Mouse (Mus musculus): ENCODE measurements at regions not wholly inside any gene's neighbourhood (a gene's known extent, or its start where the extent isn't known, plus 50 kb on each side); places are given as distances from the start of the nearest gene placed in this dataset.

- DNase-seq, result peak; percentile 98
These were observed 158.8 kb upstream of the Phyhipl start for GRCm38 (mm10) chr10:70814354-70815131.

GRCm38 (mm10) chr10:70809411-70809810, 153.6 kb upstream of the Phyhipl start:
- DNase-seq, result peak; percentile 24

- DNase-seq, result peak; percentile 56
These were observed 151.1 kb upstream of the Phyhipl start for GRCm38 (mm10) chr10:70806786-70807385.

GRCm38 (mm10) chr10:70800736-70801306, 145.1 kb upstream of the Phyhipl start:
- DNase-seq, result peak; percentile 92

- DNase-seq, result peak; percentile 95
These were observed 144.1 kb upstream of the Phyhipl start for GRCm38 (mm10) chr10:70799906-70800305.

GRCm38 (mm10) chr10:70799191-70799742, 143.5 kb upstream of the Phyhipl start:
- peak; percentile 98 for DNase-seq

- peak; percentile 71 for DNase-seq
These were observed 133.2 kb upstream of the Phyhipl start for GRCm38 (mm10) chr10:70788814-70789452.

GRCm38 (mm10) chr10:70781036-70781435, 125.3 kb upstream of the Phyhipl start:
- peak; percentile 71 for DNase-seq

- DNase-seq, result peak; percentile 4
These were observed 122.8 kb upstream of the Phyhipl start for GRCm38 (mm10) chr10:70778596-70778995.

- peak; percentile 68 for DNase-seq
These were observed 118.8 kb upstream of the Phyhipl start for GRCm38 (mm10) chr10:70774571-70774970.

GRCm38 (mm10) chr10:70774159-70774558, 118.4 kb upstream of the Phyhipl start:
- DNase-seq, result peak; percentile 65

GRCm38 (mm10) chr10:70767461-70767860, 111.7 kb upstream of the Phyhipl start:
- DNase-seq, result peak; percentile 67

GRCm38 (mm10) chr10:70766869-70767268, 111.1 kb upstream of the Phyhipl start:
- peak; percentile 54 for DNase-seq

GRCm38 (mm10) chr10:70766450-70766849, 110.7 kb upstream of the Phyhipl start:
- DNase-seq, result peak; percentile 22

GRCm38 (mm10) chr10:70763206-70763605, 107.4 kb upstream of the Phyhipl start:
- peak; percentile 42 for DNase-seq

- no peak for DNase-seq
These were observed 103.9 kb upstream of the Phyhipl start for GRCm38 (mm10) chr10:70759686-70760085.

GRCm38 (mm10) chr10:70751771-70752170, 96.0 kb upstream of the Phyhipl start:
- peak; percentile 76 for DNase-seq

GRCm38 (mm10) chr10:70750356-70751145, 94.8 kb upstream of the Phyhipl start:
- DNase-seq, result peak; percentile 61

GRCm38 (mm10) chr10:70746612-70747011, 90.8 kb upstream of the Phyhipl start:
- no peak for DNase-seq

- no peak for DNase-seq
These were observed 86.1 kb upstream of the Phyhipl start for GRCm38 (mm10) chr10:70741909-70742308.

- no peak for DNase-seq
These were observed 84.3 kb upstream of the Phyhipl start for GRCm38 (mm10) chr10:70740095-70740494.

GRCm38 (mm10) chr10:70739348-70739966, 83.7 kb upstream of the Phyhipl start:
- no peak for DNase-seq

All from heart, adult 11 months (tissue).